Mouse (Mus musculus) cerebellum, adult 2 months (tissue): ENCODE results near the gene Bax.

Experiments used
- CTCF ChIP-seq: fragments of 200-500 bp; IDR thresholded peaks from 2 replicates; pipeline ENCODE4 v1.5.1; 2011; ENCODE audit warnings: low read depth, mild to moderate bottlenecking, control low read depth, low read length, moderate library complexity, borderline replicate concordance; ENCODE audit not compliant: insufficient read depth
- POLR2A ChIP-seq: fragments of 200-500 bp; IDR thresholded peaks from 2 replicates; pipeline ENCODE4 v1.6.1; 2011; ENCODE audit warnings: low read length, control low read depth, borderline replicate concordance; ENCODE audit not compliant: insufficient read depth

- TF ChIP-seq CTCF (no peak), POLR2A (no peak)
Measured at GRCm38 (mm10) chr7:45446589-45446988, 20.1 kb downstream of the Bax start.
